Mouse (Mus musculus) midbrain, embryonic 15.5 days (tissue): ENCODE results near the gene Krtap16-1. TPM values are rescaled to one million over a fixed set of nuclear protein-coding genes. Genes with fewer than 3 reads are reported as not detected.

ENCODE experiments used
- ATAC-seq: fragments of 200-750 bp; cut with Nextera tagmentation; replicated peaks from 2 replicates; pipeline ENCODE4 v1.8.0; 2017; ENCODE audit warnings: moderate TSS enrichment
- H3K27ac ChIP-seq: fragments of 300-500 bp; sonication (generic); 2 replicates; pipeline ENCODE4 v1.5.1; 2015; ENCODE audit warnings: mild to moderate bottlenecking, inconsistent platforms
- H3K27me3 ChIP-seq: fragments of 300-500 bp; sonication (generic); replicated peaks from 2 replicates; pipeline ENCODE4 v1.6.1; 2015; ENCODE audit warnings: inconsistent platforms
- H3K36me3 ChIP-seq: fragments of 300-500 bp; sonication (generic); replicated peaks from 2 replicates; pipeline ENCODE4 v1.6.1; 2015; ENCODE audit warnings: inconsistent platforms
- H3K4me1 ChIP-seq: fragments of 300-500 bp; sonication (generic); 2 replicates; pipeline ENCODE4 v1.6.1; 2015; ENCODE audit warnings: inconsistent platforms
- H3K4me2 ChIP-seq: fragments of 300-500 bp; sonication (generic); 2 replicates; pipeline ENCODE4 v1.6.1; 2015; ENCODE audit warnings: inconsistent platforms, mild to moderate bottlenecking, moderate library complexity
- H3K4me3 ChIP-seq: fragments of 300-500 bp; sonication (generic); 2 replicates; pipeline ENCODE4 v1.5.1; 2015; ENCODE audit warnings: mild to moderate bottlenecking, inconsistent platforms
- H3K9ac ChIP-seq: fragments of 300-500 bp; sonication (generic); 2 replicates; pipeline ENCODE4 v1.6.1; 2015; ENCODE audit warnings: mild to moderate bottlenecking, inconsistent platforms
- H3K9me3 ChIP-seq: fragments of 300-500 bp; sonication (generic); 2 replicates; pipeline ENCODE4 v1.6.1; 2016; ENCODE audit warnings: inconsistent platforms
- WGBS: fragments of 180-500 bp; shearing (Covaris S2); methylation state at CpG from one replicate; pipeline ENCODE4 v1.1.7; 2015; ENCODE audit warnings: mixed read lengths; 5-methylcytosine and 5-hydroxymethylcytosine counted together
- polyA plus RNA-seq: library from polyadenylated mRNA; unstranded; fragments of >200 nt; fragmentation: Nextera tagmentation; extraction: Ambion mirVana; gene quantifications from 2 replicates; pipeline ENCODE4 v1.2.1, GENCODE M21; 2015

Krtap16-1 gene
- polyA plus RNA-seq, 1 experiment from 2014 or later: not detected

GRCm38 (mm10) chr11:99935991-99936390, 50.4 kb downstream of the Krtap16-1 start, which contains the start of gene Krtap31-2:
Gene Krtap31-2, plus strand, starts transcription at chr11:99936291.
- WGBS: 84% methylated on average over 1 of the region's 1 CpGs
- no peaks in the 10 kb centered on the region for H3K36me3 ChIP-seq
- no peak within 1 kb of the TSS for H3K4me3 ChIP-seq
- ATAC-seq: no peak
- no peaks in the 10 kb centered on the region for H3K9me3 ChIP-seq
- no peak within 1 kb of the TSS for H3K9ac ChIP-seq
- no peak within 1 kb of the TSS for H3K4me2 ChIP-seq
- no peaks in the 10 kb centered on the region for H3K4me1 ChIP-seq
- no peak within 1 kb of the TSS for H3K27ac ChIP-seq
- no peaks in the 10 kb centered on the region for H3K27me3 ChIP-seq

Other genes starting within 250 kb of the Krtap16-1 start
- not detected in 2 replicates for gene Gm11595, start 213.7 kb downstream of the Krtap16-1 start, polyA plus RNA-seq
- gene Krtap4-8, start 205.9 kb downstream of the Krtap16-1 start, polyA plus RNA-seq: not detected in 2 replicates
- gene Krtap4-9, start 201.4 kb downstream of the Krtap16-1 start, polyA plus RNA-seq: not detected in 2 replicates
- gene Gm11596, start 193.1 kb downstream of the Krtap16-1 start, polyA plus RNA-seq: not detected in 2 replicates
- gene Gm11569, start 187.7 kb downstream of the Krtap16-1 start, polyA plus RNA-seq: not detected in 2 replicates
- gene Gm11554, start 182.2 kb downstream of the Krtap16-1 start, polyA plus RNA-seq: not detected in 2 replicates
- gene Krtap4-13, start 176.7 kb downstream of the Krtap16-1 start, polyA plus RNA-seq: not detected in 2 replicates
- not detected in 2 replicates for gene Gm11564, start 170.9 kb downstream of the Krtap16-1 start, polyA plus RNA-seq
- gene 2300003K06Rik, start 148.5 kb downstream of the Krtap16-1 start, polyA plus RNA-seq: not detected in 2 replicates
- not detected in 2 replicates for gene Krtap4-16, start 135.0 kb downstream of the Krtap16-1 start, polyA plus RNA-seq
- not detected in 2 replicates for gene Gm11568, start 128.7 kb downstream of the Krtap16-1 start, polyA plus RNA-seq
- gene Gm11559, start 122.1 kb downstream of the Krtap16-1 start, polyA plus RNA-seq: not detected in 2 replicates
- not detected in 2 replicates for gene Krtap9-1, start 113.2 kb downstream of the Krtap16-1 start, polyA plus RNA-seq
- not detected in 2 replicates for gene Gm11567, start 107.4 kb downstream of the Krtap16-1 start, polyA plus RNA-seq
- not detected in 2 replicates for gene Krtap31-1, start 78.7 kb downstream of the Krtap16-1 start, polyA plus RNA-seq
- gene Gm11565, start 71.8 kb downstream of the Krtap16-1 start, polyA plus RNA-seq: not detected in 2 replicates
- gene Krtap31-2, start 50.3 kb downstream of the Krtap16-1 start, polyA plus RNA-seq: not detected in 2 replicates
- not detected in 2 replicates for gene Krtap9-5, start 38.1 kb downstream of the Krtap16-1 start, polyA plus RNA-seq
- not detected in 2 replicates for gene Krtap29-1, start 7.5 kb downstream of the Krtap16-1 start, polyA plus RNA-seq
- gene Krtap17-1, start 7.4 kb upstream of the Krtap16-1 start, polyA plus RNA-seq: 1.1 and 1.3 TPM in 2 replicates
- gene Krt33a, start 29.6 kb upstream of the Krtap16-1 start, polyA plus RNA-seq: not detected in 2 replicates
- not detected in 2 replicates for gene Krt33b, start 43.3 kb upstream of the Krtap16-1 start, polyA plus RNA-seq
- gene Krt34, start 55.0 kb upstream of the Krtap16-1 start, polyA plus RNA-seq: not detected in 2 replicates
- gene Krt31, start 64.0 kb upstream of the Krtap16-1 start, polyA plus RNA-seq: not detected in 2 replicates
- not detected in 2 replicates for gene Krt32, start 101.6 kb upstream of the Krtap16-1 start, polyA plus RNA-seq
- not detected in 2 replicates for gene Krt35, start 109.6 kb upstream of the Krtap16-1 start, polyA plus RNA-seq
- gene Krt36, start 119.0 kb upstream of the Krtap16-1 start, polyA plus RNA-seq: not detected in 2 replicates
- 0.26 TPM in 1 of 2 replicates, not detected in the other for gene Krt13, start 135.0 kb upstream of the Krtap16-1 start, polyA plus RNA-seq
- 0.42 and 4.2 TPM in 2 replicates for gene Krt15, start 149.3 kb upstream of the Krtap16-1 start, polyA plus RNA-seq
- 2.1 and 2.6 TPM in 2 replicates for gene Krt19, start 162.1 kb upstream of the Krtap16-1 start, polyA plus RNA-seq
- gene Krt9, start 206.6 kb upstream of the Krtap16-1 start, polyA plus RNA-seq: not detected in 2 replicates
- 0.26 and 6.1 TPM in 2 replicates for gene Krt14, start 221.0 kb upstream of the Krtap16-1 start, polyA plus RNA-seq